Mouse (Mus musculus) right cerebral cortex, postnatal 14 days (tissue): ENCODE measurements around the gene Tdrd3.

Experiments used
- DNase-seq: peaks from one replicate; pipeline ENCODE4 v3.0.0; 2022

Tdrd3 gene

DNA sequence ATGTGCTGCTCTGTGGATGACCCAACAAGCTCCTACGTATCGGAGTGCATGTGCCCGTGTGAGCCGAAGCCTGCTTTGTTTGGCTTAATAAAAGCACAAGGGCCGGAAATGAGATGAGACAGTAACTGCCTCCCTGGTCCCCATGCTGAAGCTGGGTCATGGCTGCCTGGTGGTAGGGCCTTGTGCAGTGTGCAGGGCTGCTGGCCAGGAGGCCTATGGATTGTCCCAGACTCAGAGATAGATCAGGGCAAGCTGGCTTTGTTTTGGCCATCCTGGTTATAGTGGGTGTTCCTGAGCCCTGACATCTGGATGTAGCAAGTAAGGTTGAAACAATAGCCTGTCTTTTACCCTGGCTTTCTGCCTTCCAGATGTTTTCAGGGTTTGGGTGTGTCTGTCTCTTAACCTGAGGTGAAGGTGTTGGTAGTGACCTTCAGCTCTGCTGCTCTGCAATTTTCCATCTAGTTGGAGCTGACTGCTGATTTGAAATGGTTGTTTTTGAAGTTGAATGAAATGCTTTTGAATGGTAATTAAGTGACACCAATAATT lies 39.3 kb downstream of the Tdrd3 start:
- DNase-seq, result no peak

DNA sequence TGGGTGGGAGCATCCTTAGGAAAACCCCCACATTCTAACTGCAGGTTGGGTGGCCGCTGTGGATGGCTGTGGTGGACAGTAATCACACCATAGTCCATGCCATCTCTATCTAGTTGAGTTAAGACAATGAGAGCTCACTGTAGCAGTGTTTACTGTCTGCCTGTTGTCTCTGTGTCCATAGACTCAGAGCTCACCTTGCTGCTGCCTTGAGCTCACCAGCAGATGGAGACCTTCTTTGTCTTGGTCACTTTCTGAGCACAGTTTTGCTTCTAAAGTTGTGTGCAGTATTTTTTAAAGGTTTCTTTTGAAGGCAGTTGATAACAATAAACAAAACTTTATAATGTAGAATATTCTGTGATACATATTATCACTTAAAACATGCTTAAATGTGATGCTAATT lies 43.3 kb downstream of the Tdrd3 start:
- no peak for DNase-seq

DNA sequence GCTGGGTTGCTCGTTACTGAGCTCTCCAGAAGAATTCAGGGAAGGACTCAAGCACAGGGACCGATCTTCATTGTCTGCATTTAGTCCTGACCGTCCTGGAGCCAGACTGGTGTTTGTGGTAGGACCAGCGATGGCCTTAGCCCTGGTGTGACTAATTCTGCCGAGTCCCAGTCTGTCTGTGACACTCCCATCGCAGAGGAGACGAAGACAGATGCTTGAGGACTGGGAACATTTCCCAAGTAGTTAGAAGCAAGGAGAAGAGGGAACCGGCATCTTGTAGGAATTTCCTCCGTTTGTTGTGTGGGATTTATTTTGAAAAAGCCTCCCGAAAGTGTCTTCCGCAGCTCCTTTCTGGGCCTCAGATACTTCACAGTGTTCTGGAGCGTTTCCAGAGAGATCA lies 45.1 kb downstream of the Tdrd3 start:
- DNase-seq, result no peak

DNA sequence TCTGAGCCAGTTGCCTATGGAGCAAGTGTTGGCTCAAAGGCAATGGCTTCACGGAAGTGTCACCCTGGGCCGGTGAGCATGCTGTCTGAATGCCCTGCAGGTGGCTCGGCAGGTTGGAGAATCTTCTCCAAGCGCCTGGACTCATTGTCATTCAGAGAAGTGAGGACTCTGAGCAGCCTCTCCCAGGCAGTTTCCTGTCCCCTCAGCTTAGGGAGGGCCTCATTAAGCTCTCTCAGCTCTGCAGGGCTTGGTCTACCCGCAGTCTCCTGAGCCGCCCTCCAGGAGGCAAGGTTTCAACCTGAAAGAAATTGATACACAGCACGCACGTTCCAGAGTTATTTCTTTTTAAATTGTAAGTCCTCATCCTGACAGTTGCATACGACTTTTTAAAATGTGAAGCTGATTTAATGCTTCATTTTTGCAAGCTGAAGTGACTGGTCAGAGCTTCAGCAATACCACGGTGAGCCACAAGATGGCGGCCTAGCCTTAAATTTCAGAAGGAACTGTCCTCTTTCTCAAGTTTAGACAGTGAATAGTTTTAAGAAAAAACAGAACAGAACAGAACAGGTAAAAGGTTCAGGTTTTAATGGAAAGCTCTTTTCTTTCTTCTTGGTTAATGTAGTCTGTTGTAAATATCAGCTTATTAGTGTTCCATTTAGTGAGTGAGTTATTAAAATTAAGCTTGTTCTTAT lies 47.7 kb downstream of the Tdrd3 start:
- DNase-seq, result peak; percentile 88

DNA sequence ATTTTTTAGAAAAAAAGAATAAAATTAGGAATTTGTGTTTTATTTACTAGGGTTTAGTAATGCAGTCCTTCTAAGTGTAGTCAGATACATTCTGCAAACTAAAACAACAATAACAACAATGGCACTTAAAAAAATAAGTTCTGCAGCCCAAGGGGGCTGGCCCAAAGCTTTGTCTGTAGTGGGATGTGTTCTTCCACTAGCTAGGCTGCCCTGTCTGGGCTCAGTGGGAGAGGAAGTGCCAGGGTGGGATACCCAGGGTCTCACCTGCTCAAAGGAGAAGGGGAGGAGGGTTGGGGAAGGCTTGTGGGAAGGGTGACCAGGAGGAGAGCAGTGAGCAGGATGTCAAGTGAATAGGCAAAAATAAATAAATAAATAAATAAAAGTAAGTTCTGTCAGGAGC lies 48.2 kb downstream of the Tdrd3 start:
- no peak for DNase-seq

DNA sequence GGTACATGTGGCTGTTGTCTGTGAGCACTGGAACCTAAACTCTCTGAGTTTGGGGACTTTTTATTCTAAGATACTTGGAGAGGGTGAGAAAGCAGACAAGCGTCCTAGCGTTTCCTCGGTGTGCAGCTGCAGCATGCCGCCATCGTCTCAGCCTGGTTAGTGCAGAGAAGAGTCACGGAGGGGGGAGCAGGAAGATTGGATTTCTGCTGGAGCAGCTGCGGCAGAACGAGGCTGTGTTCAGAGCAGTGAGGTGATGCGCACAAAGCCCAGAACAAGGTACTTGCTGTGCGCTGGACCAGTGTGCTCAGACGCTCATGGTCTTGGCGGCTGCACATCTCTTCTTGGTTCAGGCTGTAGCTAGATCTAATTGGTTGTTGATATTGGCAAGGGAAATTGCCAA lies 51.1 kb downstream of the Tdrd3 start:
- DNase-seq, result no peak

DNA sequence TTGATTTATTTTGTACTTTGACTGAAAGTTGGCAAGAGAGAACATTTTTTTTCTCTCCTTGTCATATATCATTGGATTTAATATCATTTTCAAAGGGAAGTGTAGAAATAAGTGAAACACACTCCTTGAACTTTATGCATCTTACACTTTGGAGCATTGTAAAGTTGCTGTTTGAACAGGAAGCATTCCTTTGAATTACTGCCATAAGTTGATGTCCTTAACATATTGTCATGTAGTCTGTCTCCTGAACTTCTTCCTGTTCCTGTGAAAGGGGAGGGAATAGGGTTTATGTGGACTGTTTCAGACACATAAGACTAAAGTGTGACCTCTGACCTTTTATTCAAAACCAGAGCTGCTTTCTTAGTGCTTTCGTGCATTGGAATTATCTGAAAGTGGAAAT lies 55.1 kb downstream of the Tdrd3 start:
- no peak for DNase-seq

DNA sequence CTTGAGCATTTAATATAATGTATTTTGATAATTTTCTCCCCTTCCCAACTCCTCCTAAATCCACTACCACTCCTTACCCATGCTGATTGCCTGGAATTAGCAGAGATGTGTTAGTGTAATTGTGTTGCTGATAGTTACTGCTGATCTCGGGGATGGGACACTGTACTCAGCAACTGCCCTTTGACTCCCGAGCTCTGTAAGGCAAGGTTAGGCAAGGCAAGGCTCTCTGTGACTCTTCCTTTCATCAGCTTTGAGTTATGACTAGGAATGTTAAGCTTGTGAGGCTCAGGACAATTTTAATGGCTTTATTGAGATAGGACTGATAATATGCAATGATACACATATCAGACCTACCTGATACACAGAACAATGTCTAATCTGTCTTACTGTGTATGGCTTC lies 56.3 kb downstream of the Tdrd3 start:
- DNase-seq, result no peak

DNA sequence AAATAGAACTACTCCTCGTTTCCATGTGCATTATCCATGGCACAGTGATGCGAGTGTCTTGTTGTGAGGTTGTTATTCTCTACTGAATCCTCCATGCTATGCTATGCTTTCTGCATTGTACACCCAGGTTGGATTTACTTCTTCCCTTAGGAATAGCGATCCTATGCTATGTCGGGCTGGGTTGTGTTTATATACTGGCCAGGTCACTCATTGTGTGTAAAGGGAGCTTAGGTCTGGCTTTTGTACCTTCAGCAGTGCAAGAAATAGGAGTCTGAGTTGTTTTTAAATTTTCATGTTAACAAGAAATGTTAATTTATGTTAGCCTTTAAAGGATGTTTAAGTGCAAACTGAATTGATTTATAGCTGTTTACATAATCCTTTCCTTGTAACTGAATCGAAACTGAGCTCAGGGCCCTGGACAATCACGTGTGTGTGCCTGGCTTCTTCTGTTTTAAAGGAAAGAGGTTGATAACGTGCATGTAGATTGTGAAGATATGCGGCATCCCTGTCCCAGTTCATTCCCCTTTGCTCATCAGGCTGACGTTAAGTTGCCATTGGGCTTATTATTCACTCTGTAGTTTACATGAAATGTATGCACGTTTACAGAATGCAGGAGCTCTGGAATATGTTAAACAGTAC lies 59.4 kb downstream of the Tdrd3 start:
- DNase-seq, result no peak

DNA sequence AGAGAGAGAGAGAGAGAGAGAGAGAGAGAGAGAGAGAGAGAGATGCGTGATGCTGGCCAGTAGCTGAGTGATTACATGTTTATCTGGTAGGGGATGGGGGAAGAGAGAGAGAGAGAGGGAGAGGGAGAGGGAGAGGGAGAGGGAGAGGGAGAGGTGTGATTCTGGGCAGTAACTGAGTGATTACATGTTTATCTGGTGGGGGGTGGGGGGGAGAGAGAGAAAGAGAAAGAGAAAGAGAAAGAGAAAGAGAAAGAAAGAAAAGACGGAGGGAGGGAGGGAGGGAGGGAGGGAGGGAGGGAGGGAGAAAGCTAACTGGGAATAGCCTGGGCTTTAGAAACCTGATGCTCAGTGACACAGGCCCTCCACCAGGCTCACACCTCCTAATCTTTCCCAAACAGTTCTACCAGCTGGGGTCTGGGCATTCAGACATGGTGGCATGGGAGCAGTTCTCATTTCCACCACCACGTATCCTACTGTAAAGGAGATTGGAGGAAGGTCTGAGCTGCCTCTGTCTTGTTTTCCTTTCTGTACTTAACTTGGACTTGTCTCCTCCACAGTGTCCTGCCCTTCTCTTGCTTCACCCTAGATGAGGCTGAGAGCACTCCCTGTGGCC lies 62.0 kb downstream of the Tdrd3 start:
- DNase-seq, result no peak

DNA sequence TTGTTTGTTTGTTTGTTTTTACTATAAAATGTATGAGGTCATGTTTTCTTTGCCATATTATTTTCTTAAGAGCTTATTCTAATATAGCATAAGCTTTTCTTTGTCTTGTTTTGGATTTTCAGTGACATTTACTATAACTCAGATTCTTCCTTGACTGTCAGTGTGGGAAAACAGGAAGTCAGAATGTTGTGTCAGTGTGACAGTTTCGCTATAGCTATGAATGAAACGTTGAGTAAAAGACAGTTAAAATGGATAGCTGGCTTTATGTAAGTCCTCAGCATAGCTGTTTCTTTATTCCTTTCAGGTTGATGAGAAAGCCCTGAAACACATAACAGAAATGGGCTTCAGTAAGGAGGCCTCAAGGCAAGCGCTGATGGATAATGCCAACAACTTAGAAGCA lies 69.4 kb downstream of the Tdrd3 start:
- DNase-seq, result no peak

DNA sequence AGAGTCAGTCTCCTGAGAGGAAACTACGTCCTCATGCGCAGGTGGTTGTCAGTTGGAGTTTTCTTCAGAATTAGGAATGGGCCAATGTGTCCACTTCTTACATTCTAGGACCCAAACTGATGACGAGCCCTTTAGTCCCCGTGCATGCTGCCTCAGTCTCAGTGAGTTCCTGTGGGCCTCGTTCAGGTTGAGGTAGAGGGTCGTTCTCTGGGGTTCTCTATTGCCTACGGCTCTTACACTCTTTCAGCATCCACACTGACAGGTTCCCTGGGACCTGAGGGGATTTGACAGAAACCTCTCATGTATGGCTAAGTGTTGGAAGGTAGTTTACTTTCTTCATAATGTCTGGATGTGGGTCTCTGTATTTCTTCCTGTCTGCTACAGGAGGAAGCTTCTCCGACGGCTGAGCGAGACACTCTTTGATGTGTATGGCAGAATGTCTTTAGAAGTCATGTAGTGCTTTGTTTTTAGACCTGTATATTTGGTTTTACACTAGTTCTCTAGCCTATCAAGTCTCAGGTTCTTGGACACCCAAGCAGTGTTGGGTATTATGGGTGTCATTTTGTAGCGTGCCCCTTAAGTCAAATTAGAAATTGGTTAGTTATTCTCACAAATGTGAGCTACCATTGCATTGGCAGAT lies 81.6 kb downstream of the Tdrd3 start:
- DNase-seq, result no peak

DNA sequence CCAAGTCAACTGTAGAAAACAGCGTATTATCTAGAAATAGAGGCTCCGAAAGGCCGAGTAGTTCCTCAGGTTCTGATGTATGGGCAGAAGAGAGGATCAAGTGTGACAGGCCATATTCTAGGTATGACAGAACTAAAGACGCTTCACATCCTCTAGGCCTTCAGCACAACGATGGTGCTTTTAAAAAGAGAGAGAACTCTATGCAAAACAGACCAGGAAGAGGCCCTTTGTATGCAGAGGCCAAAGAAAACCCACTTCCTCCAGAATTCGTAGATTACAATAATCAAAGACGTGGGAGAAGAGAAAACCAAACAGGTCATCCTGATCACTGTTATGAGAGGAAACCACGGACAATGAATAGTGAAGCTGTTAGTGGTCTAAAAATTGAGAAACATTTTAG lies 89.5 kb downstream of the Tdrd3 start:
- no peak for DNase-seq

DNA sequence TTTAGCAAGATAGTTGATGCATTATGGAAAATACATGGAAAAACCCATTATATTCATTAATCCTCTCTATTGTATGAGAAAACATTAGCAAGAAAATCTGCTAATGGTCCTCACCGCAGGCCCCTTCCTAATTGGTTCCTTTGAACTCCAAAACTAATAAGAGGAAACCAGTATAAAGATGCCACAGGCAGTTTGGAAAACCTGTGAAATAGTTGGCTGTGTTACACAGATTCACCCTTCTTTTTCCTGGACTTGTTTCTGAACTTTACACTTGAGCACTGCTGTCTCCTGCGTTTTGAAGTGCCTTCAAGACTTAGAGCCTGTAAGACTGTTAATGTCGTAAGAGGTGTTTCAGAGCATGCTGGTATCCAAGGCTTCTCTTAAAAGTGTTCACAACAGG lies 98.8 kb downstream of the Tdrd3 start:
- DNase-seq, result no peak

DNA sequence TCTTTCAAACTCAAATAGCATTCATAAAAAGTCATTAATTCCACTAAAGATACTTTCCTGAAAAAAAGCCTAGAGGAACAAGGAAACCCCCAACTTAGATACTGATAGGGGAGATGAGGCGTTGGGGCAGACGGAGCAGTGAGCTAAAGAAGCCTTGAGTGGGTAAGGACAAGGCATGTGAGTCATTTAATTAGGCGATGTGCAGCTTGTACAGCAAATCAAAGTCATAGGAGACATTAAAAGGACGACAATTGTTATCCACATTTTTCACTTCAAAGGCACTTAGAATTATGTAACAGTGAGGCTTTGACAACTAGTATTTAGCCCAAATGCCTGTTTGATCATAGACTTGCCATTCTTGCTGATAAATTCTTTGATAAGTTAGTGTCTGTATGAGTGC lies 100.9 kb downstream of the Tdrd3 start:
- DNase-seq, result no peak

DNA sequence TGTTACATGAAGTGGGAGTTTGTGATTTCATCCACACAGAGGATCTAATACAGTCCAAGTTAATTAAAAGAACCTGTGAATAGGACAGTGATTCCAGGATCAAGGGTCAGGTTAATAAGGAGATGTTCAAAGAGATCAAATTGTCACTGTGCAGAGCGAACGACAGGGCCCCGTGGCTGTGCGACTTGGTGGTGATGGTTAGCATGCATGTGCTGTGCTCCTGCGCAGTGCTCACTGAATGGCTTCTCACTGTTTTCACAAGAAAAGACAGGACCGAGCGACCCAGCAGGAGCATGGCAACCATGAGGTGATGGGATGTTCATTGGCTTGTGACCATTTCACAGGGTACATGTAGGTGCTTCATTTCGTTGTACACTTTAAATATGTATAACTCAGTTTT lies 115.4 kb downstream of the Tdrd3 start:
- no peak for DNase-seq

DNA sequence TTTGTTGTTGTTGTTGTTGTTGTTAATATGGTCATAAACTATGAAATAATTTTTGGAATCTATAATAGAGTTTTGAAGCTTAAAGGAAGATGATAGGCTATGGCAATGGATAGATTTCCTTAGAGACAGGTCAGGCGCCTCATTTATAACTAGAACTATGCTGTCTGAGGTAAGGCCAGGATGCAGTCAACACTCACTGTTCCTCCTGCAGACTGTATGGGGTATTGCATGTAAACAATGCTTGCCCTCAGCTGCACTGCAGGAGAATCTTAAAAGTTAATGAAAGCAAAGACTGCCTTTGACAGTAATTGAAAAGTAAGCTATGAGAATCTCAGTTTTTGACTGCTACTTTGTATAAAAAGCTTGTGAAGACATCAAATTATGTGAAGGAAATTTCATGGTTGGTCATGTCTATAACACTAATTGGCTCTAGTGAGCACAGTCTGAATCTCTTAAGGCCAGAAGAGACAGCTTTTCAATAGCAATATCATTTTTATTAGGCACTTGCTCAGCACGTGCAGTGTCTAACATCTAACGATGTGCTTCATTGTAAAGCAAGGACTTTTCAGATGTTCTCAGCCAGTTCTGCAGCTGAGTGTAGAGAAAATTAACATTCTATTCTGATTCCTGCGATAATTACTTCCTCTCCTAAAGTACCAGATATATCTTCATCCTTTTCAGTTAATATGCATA lies 120.8 kb downstream of the Tdrd3 start:
- no peak for DNase-seq

DNA sequence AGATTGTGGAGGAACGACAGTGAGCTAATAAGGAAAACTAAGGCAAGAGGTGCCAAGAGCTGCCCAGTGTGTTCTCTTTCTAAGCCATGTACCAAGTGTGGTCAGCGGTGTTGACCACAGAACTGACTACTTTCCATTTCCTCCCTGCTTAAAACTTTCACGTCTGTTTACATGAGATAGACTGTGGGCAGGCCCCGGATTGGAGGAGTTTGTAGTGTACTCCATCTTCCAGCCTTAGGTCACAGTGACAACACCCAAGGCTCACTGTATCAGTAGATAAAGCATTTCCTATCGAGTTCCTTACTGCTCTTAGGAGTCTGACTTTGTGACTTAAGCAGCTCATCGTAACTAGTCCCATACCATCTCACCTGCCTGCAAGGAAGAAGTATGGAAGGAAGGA lies 133.5 kb downstream of the Tdrd3 start:
- no peak for DNase-seq

DNA sequence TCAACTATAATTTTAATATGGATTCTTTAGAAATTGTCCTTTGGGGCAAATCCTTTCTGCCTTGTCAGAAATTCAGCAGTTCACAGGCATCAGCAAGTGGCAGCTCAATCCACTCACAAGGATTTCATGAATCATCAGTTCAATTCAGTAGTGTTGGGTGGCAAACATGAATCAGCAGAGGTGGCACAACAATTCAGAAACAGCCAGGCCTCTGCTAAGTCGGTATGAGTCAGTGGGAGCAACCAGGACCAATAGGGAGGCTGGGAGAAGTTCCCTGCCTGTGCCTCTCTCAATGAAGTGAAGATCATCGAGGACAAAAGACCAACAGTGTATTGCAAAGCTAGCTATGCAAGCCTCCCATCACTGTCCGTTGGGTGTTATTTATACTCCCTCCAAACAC lies 135.8 kb downstream of the Tdrd3 start:
- DNase-seq, result no peak

DNA sequence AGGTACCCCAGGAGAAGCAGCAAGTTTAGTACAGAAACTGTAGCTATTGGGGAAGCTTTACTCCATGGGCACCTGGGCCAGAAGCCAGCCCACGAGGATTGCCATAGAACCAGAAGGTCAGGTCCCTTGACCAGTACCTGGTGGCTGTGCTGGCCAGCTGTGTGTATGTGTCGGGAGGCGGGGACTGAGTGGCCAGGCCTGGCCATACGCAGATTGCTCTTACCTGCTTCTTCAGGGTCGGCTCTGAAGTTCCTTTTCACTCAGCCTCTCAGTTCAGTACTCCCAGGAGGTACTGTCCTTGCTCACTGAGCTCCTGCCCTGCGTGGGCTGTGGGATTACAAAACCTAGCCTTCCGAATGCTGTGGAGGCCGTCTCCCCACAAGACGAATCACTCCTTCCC lies 147.4 kb downstream of the Tdrd3 start:
- no peak for DNase-seq

DNA sequence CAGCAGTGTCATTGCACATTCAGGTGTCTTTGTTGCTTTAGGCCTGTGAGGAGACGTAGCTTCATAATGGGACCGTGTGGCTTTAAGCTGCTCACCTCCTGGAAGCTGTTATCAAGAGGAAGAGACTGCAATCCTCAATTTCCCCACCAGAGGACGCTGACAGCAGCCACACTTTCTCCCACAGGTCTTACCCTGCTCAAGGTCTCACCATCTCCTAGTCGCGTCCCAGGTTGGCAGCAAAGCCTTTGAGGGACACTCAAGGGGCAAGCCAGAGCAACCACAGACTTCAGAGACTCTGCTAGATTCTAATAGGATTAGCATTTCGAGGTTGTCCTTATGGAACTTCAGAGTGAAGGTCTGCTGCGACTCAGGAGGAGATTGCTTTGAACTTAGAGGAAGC lies 149.8 kb downstream of the Tdrd3 start:
- DNase-seq, result peak; percentile 24

DNA sequence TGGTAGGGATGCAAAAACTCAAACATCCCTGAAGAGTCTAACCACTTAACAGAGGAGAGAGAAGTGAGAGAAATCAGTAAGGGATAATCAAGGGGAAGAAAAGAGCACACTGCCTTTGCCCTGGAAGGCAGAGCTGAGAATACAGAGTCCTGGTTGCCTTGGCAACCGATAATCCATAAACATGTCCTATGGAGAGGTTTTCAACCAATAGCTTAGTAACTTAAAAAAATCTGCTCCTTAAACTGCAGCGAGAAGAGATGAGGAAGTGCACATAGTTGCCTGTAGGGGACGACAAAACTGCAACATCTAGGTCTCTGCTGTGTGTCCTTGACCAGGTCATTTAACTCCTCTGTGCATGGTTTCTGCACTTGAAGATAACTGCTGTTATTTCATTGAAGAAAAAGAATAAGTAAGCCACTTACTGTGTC lies 150.6 kb downstream of the Tdrd3 start:
- DNase-seq, result no peak
